Mouse (Mus musculus): ENCODE data around the gene Rbks. TPM values are rescaled to one million over a fixed set of nuclear protein-coding genes. Genes with fewer than 3 reads are reported as not detected.

The Rbks gene
- polyA plus RNA-seq, 1 experiment: 9.6 TPM

DNA sequence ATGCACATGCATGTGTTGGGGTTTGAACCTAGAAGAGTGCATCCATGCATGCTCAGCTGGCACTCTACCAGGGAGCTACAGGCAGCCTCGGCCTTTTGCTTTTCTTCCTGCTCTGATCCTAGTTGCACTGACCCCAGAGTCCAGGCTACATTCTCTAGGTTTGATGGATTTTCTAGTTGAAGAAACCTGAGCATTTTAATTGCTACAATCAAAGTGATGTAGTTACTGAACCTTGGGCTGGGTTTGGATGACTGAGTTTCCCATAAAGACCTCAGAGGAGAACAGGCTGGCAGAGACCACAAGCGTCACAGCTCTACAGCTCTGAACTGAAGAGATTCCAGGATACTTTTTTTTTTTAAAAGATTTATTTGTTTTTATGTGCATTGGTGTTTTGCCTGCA, 114.2 kb downstream of the Rbks start:
- TF ChIP-seq CTCF (IDR thresholded peaks at IDR 0.05; ENCODE audit: control insufficient read depth, insufficient read depth, low read length) (no peak), POLR2A (IDR thresholded peaks at IDR 0.05; ENCODE audit: borderline replicate concordance, control insufficient read depth, low read depth, low read length) (no peak)
- Histone ChIP-seq H3K4me3 (replicated peaks; ENCODE audit: control insufficient read depth, low read depth, low read length) (no peak overlapping the region), H3K27ac (ENCODE audit: control insufficient read depth, insufficient read depth, low read depth, low read length, poor library complexity) (no peak overlapping the region), H3K4me1 (ENCODE audit: control insufficient read depth, insufficient read depth, low read length) (no peaks in the 10 kb centered on the region)
- WGBS: 74% methylated on average over 2 of the region's 2 CpGs

DNA sequence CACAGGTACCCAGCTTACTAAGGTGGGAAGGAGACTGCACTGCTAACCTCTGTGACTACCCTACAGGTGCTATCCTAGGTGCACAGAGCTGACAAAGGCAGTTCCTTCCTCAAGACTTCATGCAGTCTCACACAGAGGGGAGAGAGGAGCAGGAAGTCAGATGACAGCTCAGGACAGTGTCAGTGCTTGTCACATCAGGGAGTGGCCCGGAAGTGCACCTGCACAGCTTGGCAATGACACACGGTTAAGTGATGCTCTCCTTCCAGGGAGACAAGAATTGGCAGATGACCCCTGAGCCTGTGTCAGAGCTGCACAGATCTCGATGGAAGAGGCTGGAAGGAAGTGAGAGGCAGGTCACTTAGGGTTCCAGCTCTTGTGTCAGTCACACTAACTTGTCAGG, 115.5 kb downstream of the Rbks start:
- H3K27ac ChIP-seq (ENCODE audit: control insufficient read depth, insufficient read depth, low read depth, low read length, poor library complexity): no peak overlapping the region
- no peaks in the 10 kb centered on the region for H3K4me1 ChIP-seq (ENCODE audit: control insufficient read depth, insufficient read depth, low read length)
- 47% methylated on average over 3 of the region's 3 CpGs for WGBS
- no peak overlapping the region for H3K4me3 ChIP-seq (replicated peaks; ENCODE audit: control insufficient read depth, low read depth, low read length)
- TF ChIP-seq CTCF (IDR thresholded peaks at IDR 0.05; ENCODE audit: control insufficient read depth, insufficient read depth, low read length) (no peak), POLR2A (IDR thresholded peaks at IDR 0.05; ENCODE audit: borderline replicate concordance, control insufficient read depth, low read depth, low read length) (no peak)

DNA sequence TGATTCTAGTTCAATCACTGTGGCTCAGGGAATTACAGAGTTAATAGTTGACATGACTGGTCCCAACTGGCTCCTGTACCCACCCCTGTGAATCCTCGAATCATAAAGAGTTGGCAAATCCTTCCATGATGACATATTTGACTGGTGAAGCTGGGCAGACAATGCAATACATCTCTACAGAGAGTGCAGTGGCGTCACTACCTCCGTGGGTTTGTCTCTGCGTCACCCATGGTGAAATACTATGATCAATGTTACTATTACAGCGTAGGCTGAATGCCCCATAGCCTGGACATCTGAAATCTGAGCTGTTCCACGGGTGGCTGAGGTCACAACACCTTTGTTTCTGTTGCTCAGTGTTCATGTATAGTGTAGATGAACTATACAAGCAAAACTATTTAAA, 116.2 kb downstream of the Rbks start:
- no peak for TF ChIP-seq POLR2A (IDR thresholded peaks at IDR 0.05; ENCODE audit: borderline replicate concordance, control insufficient read depth, low read depth, low read length)
- TF ChIP-seq CTCF (IDR thresholded peaks at IDR 0.05; ENCODE audit: control insufficient read depth, insufficient read depth, low read length): no peak
- H3K4me1 ChIP-seq (ENCODE audit: control insufficient read depth, insufficient read depth, low read length): no peaks in the 10 kb centered on the region
- no peak overlapping the region for H3K4me3 ChIP-seq (replicated peaks; ENCODE audit: control insufficient read depth, low read depth, low read length)
- no peak overlapping the region for H3K27ac ChIP-seq (ENCODE audit: control insufficient read depth, insufficient read depth, low read depth, low read length, poor library complexity)
- WGBS: 46% methylated on average over 6 of the region's 6 CpGs

DNA sequence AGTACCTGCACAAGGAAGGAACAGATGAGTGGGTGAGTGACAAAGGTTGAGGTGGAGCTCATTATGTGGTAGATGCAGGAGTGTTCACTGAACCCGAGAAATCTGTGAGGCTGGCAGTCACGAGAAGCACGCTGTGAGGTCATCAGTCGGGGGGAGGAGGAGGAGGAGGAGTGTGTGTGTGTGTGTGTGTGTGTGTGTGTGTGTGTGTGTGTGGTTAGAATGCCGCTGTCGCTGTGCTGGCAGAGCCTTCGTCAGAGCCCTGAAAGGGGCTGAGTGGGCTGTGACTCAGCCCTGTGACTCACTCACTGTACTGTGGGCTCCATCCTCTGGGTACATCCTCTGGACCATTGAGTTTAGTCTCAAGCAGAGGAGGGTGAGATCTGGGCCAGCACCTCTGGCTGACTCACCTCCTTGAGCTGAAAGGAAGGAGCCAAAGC, 120.9 kb downstream of the Rbks start:
- TF ChIP-seq CTCF (IDR thresholded peaks at IDR 0.05; ENCODE audit: control insufficient read depth, insufficient read depth, low read length): no peak
- TF ChIP-seq POLR2A (IDR thresholded peaks at IDR 0.05; ENCODE audit: borderline replicate concordance, control insufficient read depth, low read depth, low read length): no peak
- 46% methylated on average over 7 of the region's 7 CpGs for WGBS
- Histone ChIP-seq H3K27ac (ENCODE audit: control insufficient read depth, insufficient read depth, low read depth, low read length, poor library complexity) (no peak overlapping the region), H3K4me3 (replicated peaks; ENCODE audit: control insufficient read depth, low read depth, low read length) (no peak overlapping the region), H3K4me1 (ENCODE audit: control insufficient read depth, insufficient read depth, low read length) (no peaks in the 10 kb centered on the region)

Other genes starting within 250 kb of the Rbks start
- 17.2 and 29.0 TPM in 2 replicates for gene Zfp512, start 245.2 kb downstream of the Rbks start, polyA plus RNA-seq (2011; ENCODE audit: insufficient read depth, insufficient read length, low replicate concordance, missing spikeins)
- gene 4930548H24Rik, start 211.9 kb downstream of the Rbks start, polyA plus RNA-seq (2011; ENCODE audit: insufficient read depth, insufficient read length, low replicate concordance, missing spikeins): not detected in 2 replicates
- gene Gpn1, start 202.9 kb downstream of the Rbks start, polyA plus RNA-seq (2011; ENCODE audit: insufficient read depth, insufficient read length, low replicate concordance, missing spikeins): 12.1 and 18.4 TPM in 2 replicates
- 34.0 and 45.2 TPM in 2 replicates for gene Slc4a1ap, start 170.6 kb downstream of the Rbks start, polyA plus RNA-seq (2011; ENCODE audit: insufficient read depth, insufficient read length, low replicate concordance, missing spikeins)
- gene Supt7l, start 169.8 kb downstream of the Rbks start, polyA plus RNA-seq (2011; ENCODE audit: insufficient read depth, insufficient read length, low replicate concordance, missing spikeins): 4.5 and 7.5 TPM in 2 replicates
- 89.1 and 162 TPM in 2 replicates for gene Mrpl33, start 100.7 kb downstream of the Rbks start, polyA plus RNA-seq (2011; ENCODE audit: insufficient read depth, insufficient read length, low replicate concordance, missing spikeins)
- 18.5 and 25.9 TPM in 2 replicates for gene Babam2, start 57 bp upstream of the Rbks start, polyA plus RNA-seq (2011; ENCODE audit: insufficient read depth, insufficient read length, low replicate concordance, missing spikeins)